Mouse (Mus musculus): Measurements from ENCODE around the gene Mrpl16. TPM values are rescaled to one million over a fixed set of nuclear protein-coding genes. Genes with fewer than 3 reads are reported as not detected.

Gene Mrpl16
- polyA plus RNA-seq, 1 experiment from 2014 or later: 48.6 TPM

DNA sequence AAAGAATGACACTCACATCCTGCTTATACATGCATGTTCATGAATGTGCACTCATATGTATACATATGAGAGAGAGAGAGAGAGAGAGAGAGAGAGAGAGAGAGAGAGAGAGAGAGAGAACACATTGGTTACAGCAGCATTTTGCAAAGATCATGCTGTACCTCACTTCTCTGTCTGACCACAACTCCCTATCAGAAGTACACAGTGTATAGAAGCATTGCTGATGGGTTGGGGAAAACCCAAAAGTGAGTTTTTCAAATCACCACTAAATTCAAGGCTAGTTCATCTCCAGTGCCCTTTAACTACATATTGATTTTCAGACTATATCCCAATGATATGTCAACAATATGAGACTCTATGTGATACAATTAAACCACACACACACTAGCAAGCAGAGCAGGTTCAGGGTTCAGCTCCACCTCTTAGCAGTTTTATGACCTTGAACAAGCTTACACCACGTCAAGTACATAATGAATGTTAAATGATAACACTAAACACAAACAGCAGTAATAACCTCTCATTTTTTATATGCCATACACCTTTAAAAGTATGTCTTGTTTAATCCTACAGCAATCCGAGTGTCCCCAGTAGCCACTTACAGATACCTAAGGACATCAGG, 23.7 kb downstream of the Mrpl16 start:
- H3K36me3 ChIP-seq (ENCODE audit: control insufficient read depth, insufficient read depth, low read length): no peaks in the 10 kb centered on the region
- H3K4me1 ChIP-seq (ENCODE audit: control insufficient read depth, insufficient read depth, low read length): no peaks in the 10 kb centered on the region
- no peak overlapping the region for H3K9ac ChIP-seq (ENCODE audit: low read length)
- H3K4me2 ChIP-seq (ENCODE audit: low read depth): no peak overlapping the region
- 80% methylated on average over 2 of the region's 2 CpGs for WGBS
- no peak overlapping the region for H3K4me3 ChIP-seq (ENCODE audit: low read depth, low read length)
- H3K9me3 ChIP-seq (ENCODE audit: control insufficient read depth, low read length): no peaks in the 10 kb centered on the region
- no peaks in the 10 kb centered on the region for H3K27me3 ChIP-seq (ENCODE audit: control insufficient read depth, insufficient read depth, low read length)
- no peak overlapping the region for H3K27ac ChIP-seq (ENCODE audit: low read depth, low read length)
- ATAC-seq (ENCODE audit: insufficient read depth, low FRiP score, low TSS enrichment): no peak
- DNase-seq (ENCODE audit: low spot score): no peak

DNA sequence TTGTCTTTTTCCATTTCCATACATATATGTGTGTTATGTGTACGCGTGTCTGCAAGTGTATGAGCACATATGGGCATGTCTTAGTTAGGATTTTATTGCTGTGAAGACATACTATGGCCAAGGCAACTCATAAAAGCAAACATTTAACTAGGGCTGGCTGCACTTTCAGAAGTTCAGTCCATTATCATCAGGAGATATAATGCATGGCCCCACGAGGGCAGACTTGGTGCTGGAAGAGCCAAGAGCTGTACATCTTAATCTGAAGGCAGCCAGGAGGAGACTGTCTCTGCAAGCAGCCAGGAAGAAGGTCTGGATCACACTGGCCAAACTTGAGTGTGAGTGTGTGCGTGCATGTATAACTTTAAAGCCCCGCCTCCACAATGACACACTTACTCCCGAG, 24.3 kb downstream of the Mrpl16 start:
- H3K27ac ChIP-seq (ENCODE audit: low read depth, low read length): no peak overlapping the region
- WGBS: 89% methylated on average over 6 of the region's 6 CpGs
- no peak overlapping the region for H3K4me3 ChIP-seq (ENCODE audit: low read depth, low read length)
- H3K4me1 ChIP-seq (ENCODE audit: control insufficient read depth, insufficient read depth, low read length): no peaks in the 10 kb centered on the region
- no peak overlapping the region for H3K4me2 ChIP-seq (ENCODE audit: low read depth)
- no peaks in the 10 kb centered on the region for H3K9me3 ChIP-seq (ENCODE audit: control insufficient read depth, low read length)
- ATAC-seq (ENCODE audit: insufficient read depth, low FRiP score, low TSS enrichment) (no peak), DNase-seq (ENCODE audit: low spot score) (no peak)
- H3K9ac ChIP-seq (ENCODE audit: low read length): no peak overlapping the region
- H3K36me3 ChIP-seq (ENCODE audit: control insufficient read depth, insufficient read depth, low read length): no peaks in the 10 kb centered on the region
- H3K27me3 ChIP-seq (ENCODE audit: control insufficient read depth, insufficient read depth, low read length): no peaks in the 10 kb centered on the region

DNA sequence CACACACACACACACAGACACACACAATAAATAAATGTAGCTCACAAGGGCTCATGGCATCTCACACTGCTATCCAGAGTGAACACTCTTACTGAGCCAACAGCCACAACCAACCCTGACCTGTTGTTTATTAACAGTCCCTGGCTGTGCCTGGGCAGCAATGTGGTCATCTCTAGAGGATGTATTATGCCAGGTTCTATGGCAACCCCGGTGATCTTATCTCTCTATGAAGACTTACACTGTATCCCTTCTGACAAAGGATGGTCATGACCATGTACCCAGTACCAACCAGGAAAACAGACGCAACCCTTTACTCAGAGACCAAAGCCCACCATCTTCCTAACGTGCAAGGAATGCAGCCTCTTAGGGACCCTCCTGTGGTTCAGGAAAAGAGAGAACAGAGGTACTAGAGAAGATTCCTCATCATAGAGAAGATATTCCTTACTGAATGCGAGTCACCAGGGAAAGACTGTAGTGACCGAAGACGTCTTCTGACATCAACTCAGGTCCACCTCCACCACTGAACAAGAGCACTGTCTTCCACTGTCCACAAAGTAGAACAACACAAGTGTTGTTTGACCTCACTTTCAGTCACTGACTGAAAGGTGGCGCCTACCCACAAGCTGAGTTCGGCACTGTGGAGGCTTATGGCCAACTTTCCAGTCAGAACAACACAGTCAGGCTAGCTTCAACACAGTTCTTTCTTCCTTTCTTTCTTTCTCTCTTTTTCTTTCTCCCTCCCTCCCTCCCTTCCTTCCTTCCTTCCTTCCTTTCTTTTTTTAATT, 30.5 kb downstream of the Mrpl16 start:
- H3K36me3 ChIP-seq (ENCODE audit: control insufficient read depth, insufficient read depth, low read length): no peaks in the 10 kb centered on the region
- no peak overlapping the region for H3K4me2 ChIP-seq (ENCODE audit: low read depth)
- 85% methylated on average over 8 of the region's 8 CpGs for WGBS
- DNase-seq (ENCODE audit: low spot score) (no peak), ATAC-seq (ENCODE audit: insufficient read depth, low FRiP score, low TSS enrichment) (no peak)
- H3K9ac ChIP-seq (ENCODE audit: low read length): no peak overlapping the region
- no peaks in the 10 kb centered on the region for H3K9me3 ChIP-seq (ENCODE audit: control insufficient read depth, low read length)
- no peaks in the 10 kb centered on the region for H3K27me3 ChIP-seq (ENCODE audit: control insufficient read depth, insufficient read depth, low read length)
- H3K4me1 ChIP-seq (ENCODE audit: control insufficient read depth, insufficient read depth, low read length): no peaks in the 10 kb centered on the region
- H3K4me3 ChIP-seq (ENCODE audit: low read depth, low read length): no peak overlapping the region
- H3K27ac ChIP-seq (ENCODE audit: low read depth, low read length): no peak overlapping the region

DNA sequence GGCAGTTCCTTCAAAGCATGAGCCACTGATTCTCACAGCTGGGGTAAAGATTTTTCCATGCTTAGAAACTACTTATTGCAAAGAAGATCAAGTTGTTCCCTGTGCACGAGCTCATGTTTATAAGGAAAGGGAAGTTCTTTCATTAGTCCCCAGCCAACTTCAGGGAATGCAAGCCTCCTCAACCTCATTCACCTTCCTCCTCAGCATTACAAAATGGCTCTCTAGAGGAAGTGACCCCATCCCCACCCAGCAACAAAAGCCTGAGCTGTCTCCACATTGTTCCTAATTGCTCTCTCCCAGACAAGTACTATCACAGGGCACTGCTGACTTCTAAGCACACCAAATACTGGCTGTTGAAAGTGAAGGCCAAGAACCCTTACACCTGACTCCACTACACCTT, 34.2 kb downstream of the Mrpl16 start:
- Histone ChIP-seq H3K27ac (ENCODE audit: low read depth, low read length) (no peak overlapping the region), H3K4me3 (ENCODE audit: low read depth, low read length) (no peak overlapping the region), H3K9me3 (ENCODE audit: control insufficient read depth, low read length) (no peaks in the 10 kb centered on the region), H3K4me2 (ENCODE audit: low read depth) (no peak overlapping the region), H3K4me1 (ENCODE audit: control insufficient read depth, insufficient read depth, low read length) (no peaks in the 10 kb centered on the region), H3K27me3 (ENCODE audit: control insufficient read depth, insufficient read depth, low read length) (no peaks in the 10 kb centered on the region), H3K36me3 (ENCODE audit: control insufficient read depth, insufficient read depth, low read length) (no peaks in the 10 kb centered on the region), H3K9ac (ENCODE audit: low read length) (no peak overlapping the region)
- DNase-seq (ENCODE audit: low spot score): no peak
- 68% methylated on average over 1 of the region's 1 CpGs for WGBS
- no peak for ATAC-seq (ENCODE audit: insufficient read depth, low FRiP score, low TSS enrichment)

DNA sequence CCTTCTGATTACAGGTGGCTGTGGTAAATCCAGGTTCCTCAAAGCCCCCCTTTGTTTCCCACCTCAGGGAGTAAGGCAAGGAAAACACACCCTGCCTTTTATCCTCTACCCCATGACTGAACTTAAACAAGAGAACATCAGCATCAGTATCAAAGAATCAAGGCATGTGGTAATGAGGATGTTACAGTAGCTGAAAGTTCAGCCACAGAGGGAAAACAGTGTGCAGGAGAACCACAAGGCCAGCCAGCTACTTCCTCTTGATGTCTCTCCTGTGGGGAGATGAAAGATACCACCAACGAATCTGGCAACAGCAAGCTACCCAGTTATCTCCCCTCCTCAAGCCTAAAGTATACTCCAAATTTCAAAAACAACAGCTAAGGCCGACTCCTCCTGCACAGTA, 37.1 kb downstream of the Mrpl16 start:
- WGBS: 69% methylated on average over 2 of the region's 2 CpGs
- Histone ChIP-seq H3K27ac (ENCODE audit: low read depth, low read length) (no peak overlapping the region), H3K4me1 (ENCODE audit: control insufficient read depth, insufficient read depth, low read length) (no peaks in the 10 kb centered on the region), H3K27me3 (ENCODE audit: control insufficient read depth, insufficient read depth, low read length) (no peaks in the 10 kb centered on the region), H3K4me2 (ENCODE audit: low read depth) (no peak overlapping the region), H3K9ac (ENCODE audit: low read length) (no peak overlapping the region), H3K9me3 (ENCODE audit: control insufficient read depth, low read length) (no peaks in the 10 kb centered on the region), H3K36me3 (ENCODE audit: control insufficient read depth, insufficient read depth, low read length) (no peaks in the 10 kb centered on the region), H3K4me3 (ENCODE audit: low read depth, low read length) (no peak overlapping the region)
- no peak for ATAC-seq (ENCODE audit: insufficient read depth, low FRiP score, low TSS enrichment)
- DNase-seq (ENCODE audit: low spot score): no peak

DNA sequence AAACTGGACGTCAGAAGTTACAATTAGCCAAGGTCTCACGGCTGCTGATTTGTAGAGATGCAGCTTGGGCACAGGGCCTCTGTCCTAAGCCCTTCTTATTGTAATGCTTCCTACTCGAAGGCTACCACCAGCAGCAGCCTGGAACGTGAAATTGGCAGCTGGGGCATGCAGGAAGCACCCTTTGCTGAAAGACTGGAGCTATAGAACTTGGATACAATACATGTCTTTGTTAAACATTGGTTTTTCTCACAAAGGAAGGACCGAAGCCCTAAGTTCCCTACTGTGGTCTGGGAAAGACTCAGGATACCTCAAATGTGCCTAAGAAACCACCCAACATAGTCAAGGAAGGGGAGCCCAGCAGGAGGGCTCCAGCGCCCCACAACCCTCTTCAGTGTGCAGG, 37.6 kb downstream of the Mrpl16 start:
- DNase-seq (ENCODE audit: low spot score) (no peak), ATAC-seq (ENCODE audit: insufficient read depth, low FRiP score, low TSS enrichment) (no peak)
- no peaks in the 10 kb centered on the region for H3K4me1 ChIP-seq (ENCODE audit: control insufficient read depth, insufficient read depth, low read length)
- H3K9ac ChIP-seq (ENCODE audit: low read length): no peak overlapping the region
- H3K4me2 ChIP-seq (ENCODE audit: low read depth): no peak overlapping the region
- H3K9me3 ChIP-seq (ENCODE audit: control insufficient read depth, low read length): no peaks in the 10 kb centered on the region
- H3K4me3 ChIP-seq (ENCODE audit: low read depth, low read length): no peak overlapping the region
- H3K27me3 ChIP-seq (ENCODE audit: control insufficient read depth, insufficient read depth, low read length): no peaks in the 10 kb centered on the region
- H3K27ac ChIP-seq (ENCODE audit: low read depth, low read length): no peak overlapping the region
- H3K36me3 ChIP-seq (ENCODE audit: control insufficient read depth, insufficient read depth, low read length): no peaks in the 10 kb centered on the region
- WGBS: 52% methylated on average over 6 of the region's 6 CpGs

DNA sequence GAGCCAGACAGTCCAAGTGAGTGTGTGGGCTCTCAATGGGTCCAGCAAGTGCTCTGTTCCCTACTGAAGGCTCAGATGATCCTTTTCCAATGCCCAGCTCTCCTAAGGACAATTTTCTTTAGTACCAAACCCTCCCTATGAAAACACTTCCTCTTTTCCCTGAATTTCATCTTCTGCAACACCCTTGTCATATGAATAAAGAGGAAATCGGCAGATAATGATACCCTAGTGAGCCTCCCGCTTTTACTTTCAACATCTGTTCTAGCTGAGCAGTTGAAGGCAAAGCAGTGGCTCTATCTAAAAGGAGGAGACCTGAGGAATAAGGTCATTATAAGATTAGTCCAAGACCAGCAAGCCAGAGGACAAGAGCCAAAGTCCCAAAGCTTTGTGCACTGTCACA, 38.3 kb downstream of the Mrpl16 start:
- WGBS: 95% methylated on average over 2 of the region's 2 CpGs

DNA sequence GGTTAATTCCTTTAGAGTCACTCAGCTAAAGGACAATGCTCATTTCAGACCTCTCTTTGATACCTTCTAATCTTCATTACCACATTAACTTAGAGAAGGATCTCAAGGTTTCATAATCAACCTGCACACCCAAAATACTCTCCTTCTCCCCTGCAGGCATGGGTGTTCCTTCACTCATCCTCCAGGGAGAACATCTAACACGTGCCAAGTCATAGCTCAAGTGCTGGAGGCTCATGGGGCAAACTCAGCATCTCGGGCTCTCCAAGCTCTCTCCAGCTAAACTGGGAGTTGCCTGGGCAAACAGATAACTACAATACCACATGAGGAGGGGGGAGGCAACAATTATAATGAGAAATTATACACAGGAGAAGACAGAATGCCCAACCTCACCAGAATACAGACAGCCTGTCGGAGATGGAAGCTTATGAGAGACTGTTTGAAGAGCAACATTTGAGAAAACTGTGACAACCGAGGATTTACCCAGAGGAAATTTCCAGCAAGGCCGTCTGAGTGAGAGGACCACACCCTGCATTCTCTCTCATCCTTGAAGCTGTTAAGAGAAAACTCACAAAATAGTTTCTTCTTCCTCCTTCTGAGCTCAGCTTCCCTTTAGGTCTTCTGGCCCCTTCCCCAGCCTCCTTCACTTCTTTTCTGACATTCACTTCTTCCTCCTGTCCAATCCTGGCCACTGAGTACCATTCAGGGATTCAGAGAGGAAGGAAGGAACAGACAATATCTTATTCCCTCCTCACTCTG, 40.0 kb downstream of the Mrpl16 start:
- Histone ChIP-seq H3K9me3 (ENCODE audit: control insufficient read depth, low read length) (no peaks in the 10 kb centered on the region), H3K36me3 (ENCODE audit: control insufficient read depth, insufficient read depth, low read length) (no peaks in the 10 kb centered on the region), H3K4me3 (ENCODE audit: low read depth, low read length) (no peak overlapping the region), H3K4me2 (ENCODE audit: low read depth) (no peak overlapping the region), H3K4me1 (ENCODE audit: control insufficient read depth, insufficient read depth, low read length) (no peaks in the 10 kb centered on the region), H3K27me3 (ENCODE audit: control insufficient read depth, insufficient read depth, low read length) (no peaks in the 10 kb centered on the region), H3K9ac (ENCODE audit: low read length) (no peak overlapping the region), H3K27ac (ENCODE audit: low read depth, low read length) (no peak overlapping the region)
- no peak for ATAC-seq (ENCODE audit: insufficient read depth, low FRiP score, low TSS enrichment)
- WGBS: 86% methylated on average over 5 of the region's 5 CpGs
- no peak for DNase-seq (ENCODE audit: low spot score)

More for the DNA sequence above, 38.3 kb downstream of the Mrpl16 start:
- Histone ChIP-seq H3K9me3 (ENCODE audit: control insufficient read depth, low read length) (no peaks in the 10 kb centered on the region), H3K4me3 (ENCODE audit: low read depth, low read length) (no peak overlapping the region), H3K27ac (ENCODE audit: low read depth, low read length) (no peak overlapping the region), H3K36me3 (ENCODE audit: control insufficient read depth, insufficient read depth, low read length) (no peaks in the 10 kb centered on the region), H3K4me1 (ENCODE audit: control insufficient read depth, insufficient read depth, low read length) (no peaks in the 10 kb centered on the region), H3K4me2 (ENCODE audit: low read depth) (no peak overlapping the region), H3K9ac (ENCODE audit: low read length) (no peak overlapping the region), H3K27me3 (ENCODE audit: control insufficient read depth, insufficient read depth, low read length) (no peaks in the 10 kb centered on the region)
- no peak for ATAC-seq (ENCODE audit: insufficient read depth, low FRiP score, low TSS enrichment)
- DNase-seq (ENCODE audit: low spot score): no peak
